Mouse (Mus musculus) heart, postnatal 0 days (tissue): ENCODE measurements around the gene Tmem159.

Experiments used
- CTCF ChIP-seq: IDR thresholded peaks from 2 replicates; pipeline ENCODE4 v1.5.1; 2016; ENCODE audit warnings: antibody characterized with exemption, control low read depth, low read depth
- EP300 ChIP-seq: IDR thresholded peaks from 2 replicates; pipeline ENCODE4 v1.6.1; 2016; ENCODE audit warnings: antibody characterized with exemption, low read depth

DNA sequence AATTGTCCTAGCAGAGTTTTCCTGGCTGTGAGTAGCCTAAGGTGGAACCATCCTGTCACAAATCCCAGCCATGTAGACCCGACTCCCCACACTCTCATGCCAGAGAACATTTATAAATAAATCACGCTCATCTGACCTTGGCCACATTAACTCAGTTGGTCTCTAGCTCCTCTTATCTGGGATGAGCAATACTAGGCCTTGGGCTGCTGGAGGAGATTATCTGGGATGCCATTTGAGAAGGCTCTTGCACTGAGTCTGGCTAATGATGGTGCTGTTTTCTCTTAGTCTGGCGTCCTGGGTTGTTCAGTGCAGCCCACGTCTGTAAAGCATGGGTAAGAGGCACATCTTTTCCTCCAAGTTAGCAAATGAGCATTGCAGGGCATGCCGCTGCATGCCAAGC lies 7.5 kb downstream of the Tmem159 start:
- TF ChIP-seq CTCF (no peak), EP300 (no peak)
